Mouse (Mus musculus) E14TG2a.4 (cell line): ENCODE data around the gene Thsd4.

Experiments used
- CTCF ChIP-seq: conservative IDR thresholded peaks from 2 replicates; pipeline ENCODE4 v1.5.1; 2014; ENCODE audit warnings: low read length
- NANOG ChIP-seq: IDR thresholded peaks from 2 replicates; pipeline ENCODE4 v1.6.1; 2014; ENCODE audit warnings: borderline replicate concordance, low read length, mixed read lengths

GRCm38 (mm10) chr9:60368516-60368915 is 153.3 kb downstream of the Thsd4 start:
- TF ChIP-seq CTCF (no peak), NANOG (no peak)
